Mouse (Mus musculus): Measurements from ENCODE around the gene Tcf25.
"Not testable (repeated sequence)": the region's sequence is repeated elsewhere in the genome, so short reads cannot be mapped to it uniquely, and the experiment has no call there.

Gene Tcf25

DNA sequence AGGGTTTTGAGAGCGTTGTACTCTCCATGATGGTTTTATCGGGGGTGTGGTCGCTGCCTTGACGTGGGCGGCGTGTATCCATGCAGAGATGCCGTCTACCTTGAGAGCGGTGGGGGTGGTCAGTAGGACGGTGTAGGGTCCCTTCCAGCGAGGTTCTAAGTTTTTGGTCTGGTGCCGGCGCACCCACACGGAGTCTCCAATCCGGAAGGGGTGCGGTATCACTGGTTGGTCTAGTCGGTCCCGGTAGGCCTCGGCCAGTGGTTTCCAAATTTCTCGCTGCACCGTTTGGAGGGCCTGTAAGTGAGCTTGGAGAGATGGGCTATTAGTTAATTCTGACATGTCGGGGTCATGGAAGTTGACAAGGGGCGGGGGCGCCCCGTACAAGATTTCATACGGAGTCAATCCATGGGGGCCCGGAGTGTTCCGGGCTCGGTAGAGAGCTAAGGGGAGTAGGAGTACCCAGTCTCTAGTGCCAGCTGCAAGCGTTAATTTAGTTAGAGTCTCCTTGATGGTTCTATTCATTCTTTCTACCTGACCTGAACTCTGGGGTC, 54.9 kb downstream of the Tcf25 start:
- in situ Hi-C loops (cut with MboI, MseI), result no loop called here

DNA sequence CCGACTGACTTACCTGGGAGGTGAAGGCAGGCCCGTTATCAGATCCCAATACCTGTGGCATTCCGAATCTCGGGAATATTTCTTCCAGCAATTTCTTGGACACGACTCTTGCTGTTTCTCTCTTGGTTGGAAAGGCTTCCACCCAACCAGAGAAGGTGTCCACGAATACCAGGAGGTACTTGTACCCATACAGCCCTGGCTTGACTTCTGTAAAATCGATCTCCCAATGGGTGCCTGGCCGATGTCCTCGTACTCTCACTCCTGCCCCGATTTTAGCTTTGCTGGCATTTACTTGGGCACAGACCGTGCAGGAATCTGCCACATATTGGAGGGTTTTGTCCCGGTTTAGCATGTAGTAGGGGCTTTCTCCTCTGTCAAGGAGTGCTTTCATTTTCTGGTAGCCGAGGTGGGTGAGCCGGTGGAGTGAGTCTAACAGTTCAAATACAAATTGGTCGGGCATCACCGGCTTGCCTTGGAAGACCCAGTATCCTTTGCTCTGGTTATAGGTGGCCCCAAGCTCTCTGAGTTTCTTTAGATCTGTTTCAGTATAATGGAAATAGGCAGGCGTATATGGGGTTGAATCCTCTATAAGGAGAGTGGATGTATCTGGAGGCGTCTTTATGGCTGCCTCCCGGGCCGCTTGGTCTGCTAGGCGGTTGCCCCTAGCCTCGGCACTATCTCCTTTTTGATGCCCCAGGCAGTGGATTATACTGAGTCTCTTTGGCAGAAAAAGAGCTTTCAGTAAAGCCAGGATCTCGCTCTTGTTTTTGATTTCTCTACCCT, 55.6 kb downstream of the Tcf25 start:
- in situ Hi-C loops (cut with MboI, MseI), result no loop called here

DNA sequence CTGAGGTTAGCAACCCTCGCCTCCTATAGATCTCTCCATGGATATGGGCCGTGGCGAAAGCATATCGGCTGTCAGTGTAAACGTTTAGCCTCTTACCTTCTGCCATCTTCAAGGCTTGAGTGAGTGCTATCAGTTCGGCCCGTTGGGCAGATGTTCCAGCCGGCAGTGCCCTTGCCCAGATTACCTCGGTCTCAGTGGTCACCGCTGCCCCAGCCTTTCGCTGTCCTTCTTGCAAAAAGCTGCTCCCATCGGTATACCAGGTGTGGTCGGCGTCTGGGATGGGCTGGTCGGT, 56.1 kb downstream of the Tcf25 start:
- in situ Hi-C loops (cut with MboI, MseI), result not testable (repeated sequence)

DNA sequence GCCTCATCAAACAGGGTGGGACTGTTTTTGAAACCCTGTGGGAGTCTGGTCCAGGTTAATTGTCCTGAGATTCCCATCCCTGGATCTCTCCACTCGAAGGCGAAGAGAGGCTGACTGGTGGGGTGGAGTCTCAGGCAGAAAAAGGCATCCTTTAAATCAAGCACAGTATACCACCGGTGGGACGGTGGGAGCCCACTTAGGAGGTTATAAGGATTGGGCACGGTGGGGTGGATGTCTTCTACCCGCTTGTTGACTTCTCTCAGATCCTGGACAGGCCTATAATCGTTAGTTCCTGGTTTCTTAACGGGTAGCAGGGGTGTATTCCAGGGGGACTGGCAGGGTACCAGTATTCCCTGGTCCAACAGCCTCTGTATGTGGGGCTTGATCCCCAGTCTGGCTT, 57.4 kb downstream of the Tcf25 start:
- in situ Hi-C loops (cut with MboI, MseI), result not testable (repeated sequence)

DNA sequence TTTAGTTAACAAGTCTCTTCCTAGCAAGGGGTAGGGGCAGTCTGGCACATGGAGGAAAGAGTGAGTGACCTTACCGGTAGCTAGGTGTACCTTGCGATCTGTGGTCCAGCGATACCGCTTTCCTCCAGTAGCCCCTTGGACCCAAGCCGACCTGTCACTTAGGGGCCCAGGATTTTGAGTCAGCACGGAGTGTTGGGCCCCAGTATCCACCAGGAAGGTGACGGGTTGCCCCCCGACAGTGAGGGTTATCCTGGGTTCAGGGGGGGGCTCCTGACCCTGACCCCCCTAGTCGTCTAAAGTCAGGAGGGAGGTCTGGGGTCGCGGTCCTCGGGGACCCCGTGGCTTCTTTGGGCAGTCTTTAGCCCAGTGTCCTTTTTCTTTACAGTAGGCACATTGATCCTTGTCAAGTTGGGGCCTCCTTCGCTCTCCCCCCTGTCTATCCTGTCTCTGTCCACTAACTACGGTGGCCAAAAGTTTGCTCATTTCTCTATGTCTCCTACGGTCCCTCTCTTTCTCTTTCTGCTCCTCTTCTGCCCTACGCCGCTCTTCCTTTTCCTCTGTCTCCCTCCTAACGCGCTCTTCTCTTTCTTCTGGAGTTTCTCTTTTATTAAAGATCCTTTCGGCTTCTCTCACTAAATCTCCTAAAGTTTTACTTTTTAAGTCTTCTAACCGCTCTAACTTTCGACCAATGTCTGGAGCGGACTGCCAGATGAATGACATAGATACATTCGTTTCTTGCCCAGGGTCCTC, 58.2 kb downstream of the Tcf25 start:
- in situ Hi-C loops (cut with MboI, MseI), result no loop called here

DNA sequence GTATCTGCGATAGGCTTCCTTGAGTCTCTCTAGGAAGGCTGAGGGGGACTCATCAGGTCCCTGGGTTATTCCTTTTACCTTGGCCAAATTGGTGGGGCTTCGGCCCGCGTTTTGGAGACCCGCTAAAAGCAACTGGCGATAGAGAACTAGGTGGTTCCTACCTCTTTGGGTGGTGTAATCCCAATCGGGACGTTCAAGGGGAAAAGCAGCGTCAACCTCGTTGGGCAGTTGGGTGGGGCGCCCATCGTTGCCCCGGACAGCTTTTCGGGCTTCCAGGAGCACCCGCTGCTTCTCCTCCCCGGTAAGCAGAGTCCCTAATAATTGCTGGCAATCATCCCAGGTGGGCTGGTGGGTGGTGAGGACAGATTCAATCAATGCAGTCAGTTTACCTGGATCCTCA, 58.8 kb downstream of the Tcf25 start:
- in situ Hi-C loops (cut with MboI, MseI), result no loop called here

DNA sequence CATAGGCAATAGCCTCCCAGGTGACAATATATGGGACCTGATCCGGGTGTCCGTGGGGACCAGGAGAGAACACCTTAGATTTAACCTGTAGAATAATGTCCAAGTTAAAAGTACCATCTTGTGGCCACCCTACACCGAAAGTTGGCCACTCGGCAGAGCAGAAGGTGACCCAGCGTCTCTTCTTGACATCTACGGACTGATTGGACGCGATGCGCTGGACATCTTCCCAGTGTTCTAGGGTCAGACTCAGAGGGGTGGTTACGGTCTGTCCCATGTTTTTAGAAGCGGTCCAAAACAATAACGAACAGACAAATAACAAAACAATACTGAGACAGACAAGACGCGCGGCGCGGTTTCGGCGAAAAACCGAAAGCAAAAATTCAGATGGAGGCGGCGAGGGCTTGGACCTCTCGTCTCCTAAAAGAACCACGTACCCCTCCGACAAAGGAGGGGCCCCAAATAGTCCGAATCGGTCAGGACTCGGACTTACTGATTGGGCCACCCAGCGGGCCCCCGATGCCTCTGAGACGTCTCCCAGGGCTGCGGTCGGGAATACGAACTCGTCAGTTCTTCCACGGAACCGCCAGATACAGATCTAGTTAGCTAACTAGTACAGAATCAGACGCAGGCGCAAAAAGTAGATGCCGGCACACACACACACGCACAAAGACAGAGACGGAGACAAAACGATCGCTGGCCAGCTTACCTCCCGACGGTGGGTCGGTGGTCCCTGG, 59.9 kb downstream of the Tcf25 start:
- in situ Hi-C loops (cut with MboI, MseI), result not testable (repeated sequence)

DNA sequence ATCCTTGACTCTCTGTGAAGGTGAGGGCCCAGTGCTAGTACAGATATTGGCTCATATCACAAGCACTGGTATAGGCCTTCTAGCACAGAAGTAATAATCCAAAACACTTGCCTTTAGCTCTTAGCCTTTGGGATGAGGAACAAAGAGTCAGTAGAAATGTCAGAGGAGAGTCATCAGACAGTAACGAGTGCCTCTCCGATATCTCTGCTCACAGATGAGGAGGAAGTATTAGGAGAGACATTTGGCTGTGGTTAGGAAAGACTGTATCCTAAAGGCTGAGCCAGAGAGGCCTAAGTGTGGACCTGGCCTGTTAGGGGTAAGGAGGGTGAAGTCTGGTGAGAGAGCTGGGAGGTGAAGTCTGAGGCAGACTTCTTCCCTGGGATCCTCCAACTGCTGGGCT, 68.2 kb downstream of the Tcf25 start:
- in situ Hi-C loops (cut with MboI, MseI), result no loop called here

DNA sequence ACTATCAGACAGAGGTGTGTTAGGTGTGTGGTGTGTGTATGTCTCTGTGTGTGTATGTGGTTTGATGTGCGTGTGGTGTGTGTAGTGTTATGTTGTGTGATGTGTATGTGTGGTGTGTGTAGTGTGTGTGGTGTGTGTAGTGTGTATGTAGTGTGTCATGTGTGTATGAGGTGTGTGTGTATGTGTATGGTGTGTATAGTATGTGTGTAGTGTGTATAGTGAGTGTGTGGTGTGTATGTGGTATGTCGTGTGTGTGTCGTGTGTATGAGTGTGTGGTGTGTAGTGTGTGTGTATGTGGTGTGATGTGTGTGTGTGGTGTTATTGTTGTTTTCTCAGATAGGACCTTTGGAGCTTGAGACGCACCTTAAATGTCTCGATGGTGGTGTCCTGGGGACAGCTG, 68.8 kb downstream of the Tcf25 start:
- in situ Hi-C loops (cut with MboI, MseI), result no loop called here

DNA sequence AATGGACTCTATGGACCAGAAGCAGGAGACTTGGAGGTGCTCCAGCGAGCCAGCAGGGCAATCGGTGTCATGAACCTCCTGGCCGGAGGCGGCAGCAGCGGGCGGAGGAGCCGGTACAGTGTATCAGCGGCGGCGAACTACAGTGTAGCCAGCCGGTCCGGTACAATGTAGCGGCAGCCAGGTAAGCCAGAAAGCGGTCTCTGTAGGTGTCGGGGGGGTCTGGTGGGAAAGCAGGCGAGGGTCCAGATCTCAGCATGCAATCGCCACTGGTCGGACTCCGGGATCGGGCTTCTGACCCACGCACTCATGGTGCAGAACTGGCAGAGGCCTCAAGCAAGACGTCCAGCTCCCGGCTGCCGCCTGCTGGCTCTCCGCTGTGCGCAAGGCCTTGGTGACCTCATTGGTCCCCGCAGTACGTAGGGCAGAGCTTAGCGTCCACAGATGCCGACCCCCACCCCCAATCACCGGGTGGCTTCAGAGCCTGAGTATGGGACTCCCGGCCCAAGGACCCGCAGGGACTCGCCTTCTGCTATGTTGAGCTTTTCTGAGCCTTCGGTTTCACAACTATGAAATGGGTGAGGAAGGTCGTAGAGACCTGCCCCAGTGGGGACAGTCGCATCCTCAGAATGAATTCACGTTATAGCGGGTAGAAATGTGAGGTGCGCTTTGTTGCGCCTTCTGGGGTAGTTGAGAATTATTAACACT, 69.5 kb downstream of the Tcf25 start:
- in situ Hi-C loops (cut with MboI, MseI), result no loop called here

DNA sequence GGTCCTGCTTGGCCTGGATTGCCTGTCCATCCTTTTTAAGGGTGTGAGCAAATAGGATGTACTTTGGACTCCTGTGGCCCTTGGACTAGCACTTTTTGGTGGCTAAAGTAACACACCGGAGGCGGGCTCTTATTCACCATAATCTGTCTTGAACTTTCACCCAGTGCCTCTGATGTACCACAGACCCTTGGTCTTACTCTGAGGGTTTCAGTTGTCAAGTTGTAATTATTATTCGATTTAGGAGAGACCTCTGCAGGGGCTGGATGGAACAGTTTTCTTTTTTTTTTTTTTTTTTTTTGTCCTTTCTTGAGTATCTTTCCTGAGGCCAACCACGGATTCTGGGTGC, 70.0 kb downstream of the Tcf25 start:
- in situ Hi-C loops (cut with MboI, MseI), result no loop called here

DNA sequence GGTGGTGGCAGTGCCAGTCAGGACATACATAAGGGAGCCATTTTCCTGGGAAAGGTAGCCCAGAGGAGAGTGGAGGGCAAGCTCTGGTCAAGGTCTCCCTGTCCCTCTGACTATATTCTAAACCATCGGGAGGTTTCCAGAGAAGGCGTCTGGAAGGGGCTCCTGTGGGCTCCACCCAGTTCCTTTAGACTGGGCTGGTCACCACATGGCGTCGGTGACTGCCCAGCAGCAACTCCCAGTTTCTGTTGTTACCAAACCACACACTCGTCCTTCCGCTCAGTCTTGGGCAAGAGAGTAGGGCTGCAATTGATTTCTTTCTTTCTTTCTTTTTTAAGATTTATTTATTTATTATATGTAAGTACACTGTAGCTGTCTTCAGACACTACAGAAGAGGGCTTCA, 70.6 kb downstream of the Tcf25 start:
- in situ Hi-C loops (cut with MboI, MseI), result no loop called here

DNA sequence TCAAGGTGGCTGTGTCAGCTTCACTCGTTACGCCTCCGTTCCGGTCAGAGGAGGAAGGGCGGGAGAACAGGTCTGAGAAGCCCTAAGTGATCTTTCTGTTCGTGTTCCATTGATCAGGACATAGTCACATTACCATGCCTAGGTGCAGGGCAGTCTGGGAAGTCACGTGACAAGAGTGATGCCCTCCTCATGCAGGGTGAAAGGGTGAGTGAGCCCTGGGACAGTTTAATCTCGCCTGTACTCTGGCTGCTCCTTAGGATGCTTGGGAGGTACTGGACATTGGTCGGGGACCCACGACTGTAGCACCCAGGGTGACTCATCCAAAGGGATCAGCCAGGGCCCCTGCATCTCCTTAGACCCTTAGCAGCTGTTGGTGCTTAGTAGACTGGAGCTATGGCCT, 72.4 kb downstream of the Tcf25 start:
- in situ Hi-C loops (cut with MboI, MseI), result no loop called here

DNA sequence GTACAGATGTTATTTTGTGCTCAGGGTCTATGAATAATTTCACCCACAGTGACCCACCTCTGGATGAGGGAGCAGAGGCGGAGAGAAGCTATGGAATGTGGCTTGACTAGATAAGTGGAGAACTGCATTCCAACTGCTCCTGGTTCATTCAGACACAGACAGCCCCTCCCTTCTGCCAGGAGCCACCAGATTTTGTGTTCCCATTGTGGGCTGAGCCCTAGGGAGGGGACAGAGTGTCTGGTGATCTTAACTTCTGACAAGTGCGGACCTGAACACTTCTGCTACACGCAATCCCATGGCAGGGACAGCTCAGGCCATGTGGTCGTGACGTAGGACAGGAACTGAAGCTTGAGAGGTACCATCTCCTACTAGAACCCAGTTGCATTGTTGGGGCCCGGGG, 73.2 kb downstream of the Tcf25 start:
- in situ Hi-C loops (cut with MboI, MseI), result no loop called here

DNA sequence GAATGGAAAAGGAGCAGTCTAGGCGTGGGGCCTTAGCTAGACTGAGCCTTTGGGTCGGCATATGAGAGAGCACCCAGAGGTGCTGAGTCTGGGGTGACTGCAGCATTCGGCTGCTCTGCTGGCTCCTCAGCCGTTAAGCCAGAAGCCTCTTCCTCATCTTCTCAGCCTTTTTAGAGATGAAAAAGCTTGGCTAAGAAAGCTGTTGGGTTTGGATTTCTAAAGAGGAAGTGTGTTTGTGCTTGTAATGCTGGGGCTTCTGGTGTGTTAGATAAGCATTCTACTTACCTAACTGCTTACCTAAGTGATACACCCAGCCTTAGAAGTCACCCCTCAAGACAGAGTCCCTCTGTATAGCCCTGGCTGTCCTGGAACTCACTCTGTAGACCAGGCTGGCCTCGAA, 77.2 kb downstream of the Tcf25 start:
- in situ Hi-C loops (cut with MboI, MseI), result loop anchor here (5.0 kb wide), 1 partner anchor 67 kb away; the partner anchor contains the start of genes Dbndd1 and Gas8

DNA sequence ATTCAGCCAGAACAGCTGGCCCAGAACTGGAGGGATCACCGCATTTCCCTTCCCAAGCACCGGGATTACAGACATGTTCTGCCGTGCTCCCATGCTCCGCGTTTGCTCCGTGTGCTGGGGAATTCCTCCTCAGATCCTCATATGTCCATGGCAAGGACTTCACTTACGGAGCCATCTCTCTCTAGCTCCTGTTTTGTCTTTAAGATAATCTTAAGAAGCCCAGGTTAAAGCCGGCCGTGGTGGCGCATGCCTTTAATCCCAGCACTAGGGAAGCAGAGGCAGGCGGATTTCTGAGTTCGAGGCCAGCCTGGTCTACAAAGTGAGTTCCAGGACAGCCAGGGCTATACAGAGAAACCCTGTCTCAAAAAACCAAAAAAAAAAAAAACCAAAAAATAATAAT, 78.2 kb downstream of the Tcf25 start:
- in situ Hi-C loops (cut with MboI, MseI), result loop anchor here (5.0 kb wide), 1 partner anchor 66 kb away; the partner anchor contains the start of genes Dbndd1 and Gas8

DNA sequence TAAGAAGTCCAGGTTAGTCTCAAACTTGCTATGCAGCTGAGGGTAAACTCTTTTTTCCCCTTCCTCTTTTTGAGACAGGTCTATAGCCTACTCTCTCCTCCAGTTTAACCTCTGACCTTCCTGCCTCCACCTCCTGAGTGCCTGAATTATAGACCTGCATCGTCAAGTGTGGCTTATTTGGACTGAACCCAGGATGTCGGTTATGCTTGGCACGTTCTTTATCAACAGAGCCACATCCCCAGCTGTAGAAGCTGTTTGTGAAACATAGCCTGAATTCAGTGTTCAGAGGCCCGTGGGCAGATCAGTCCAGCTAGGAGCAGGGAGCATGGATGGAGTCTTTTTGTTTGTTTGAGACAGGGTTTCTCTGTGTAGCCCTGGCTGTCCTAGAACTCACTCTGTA, 78.6 kb downstream of the Tcf25 start:
- in situ Hi-C loops (cut with MboI, MseI), result loop anchor here (5.0 kb wide), 1 partner anchor 65 kb away; the partner anchor contains the start of genes Dbndd1 and Gas8

DNA sequence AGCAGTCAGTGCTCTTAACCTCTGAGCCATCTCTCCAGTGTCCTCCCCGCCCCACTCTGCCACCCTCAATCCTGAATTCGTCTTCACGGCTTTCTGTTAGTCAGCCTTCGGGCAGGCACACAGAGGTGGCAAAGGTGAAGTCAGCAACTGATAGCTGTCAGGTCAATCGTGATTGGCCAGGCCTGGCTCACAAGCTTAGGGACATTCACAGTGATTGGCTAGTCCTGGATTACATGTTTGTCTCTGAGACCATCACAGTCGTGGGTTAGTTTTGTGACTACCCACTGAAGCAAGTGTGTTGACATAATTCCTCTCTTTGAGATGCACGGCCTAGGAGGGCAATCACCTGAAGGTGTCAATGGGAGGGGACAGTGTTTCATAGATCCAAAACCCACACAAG, 79.7 kb downstream of the Tcf25 start:
- in situ Hi-C loops (cut with MboI, MseI), result loop anchor here (5.0 kb wide), 1 partner anchor 64 kb away; the partner anchor contains the start of genes Dbndd1 and Gas8

Data from T-helper 2 cell (primary cell).